Mouse (Mus musculus) gastrocnemius, postnatal 36 days (tissue): ENCODE measurements around the gene 1500015O10Rik. TPM values are rescaled to one million over a fixed set of nuclear protein-coding genes. Genes with fewer than 3 reads are reported as not detected.

Experiments used
- DNase-seq, 2 experiments: peaks; one replicate each; pipeline ENCODE4 v3.0.0; 2022
- intact Hi-C: fragments of 180-260 bp; cut with DNase I; formaldehyde crosslinking; loops from one replicate; pipeline ENCODE4 v1.15.1; 2025
- total RNA-seq, 2 experiments: library from RNA; stranded (reverse); gene quantifications; 2 replicates each; pipeline ENCODE4 v1.2.3; 2021

The 1500015O10Rik gene
- total RNA-seq, 2 experiments from 2014 or later, result 6.4 to 8.4 TPM

- intact Hi-C loops, result no loop called here
- DNase-seq, result no peak
Measured at GRCm38 (mm10) chr1:43769348-43769747, 38.9 kb downstream of the 1500015O10Rik start.

- no peak for DNase-seq
- intact Hi-C loops, result no loop called here
Measured at GRCm38 (mm10) chr1:43770032-43770431, 39.6 kb downstream of the 1500015O10Rik start.

GRCm38 (mm10) chr1:43772694-43773093, 42.3 kb downstream of the 1500015O10Rik start:
- DNase-seq, result no peak
- intact Hi-C loops, result no loop called here

- intact Hi-C loops, result no loop called here
- no peak for DNase-seq
Measured at GRCm38 (mm10) chr1:43774126-43774525, 43.7 kb downstream of the 1500015O10Rik start.

GRCm38 (mm10) chr1:43776106-43776505, 45.7 kb downstream of the 1500015O10Rik start:
- DNase-seq, result peak in 1 of 2 experiments; percentile 5
- intact Hi-C loops, result no loop called here

- DNase-seq, result no peak
- intact Hi-C loops, result no loop called here
Measured at GRCm38 (mm10) chr1:43781195-43781594, 50.8 kb downstream of the 1500015O10Rik start.

GRCm38 (mm10) chr1:43781672-43782071, 51.3 kb downstream of the 1500015O10Rik start:
- no peak for DNase-seq
- intact Hi-C loops, result no loop called here

- intact Hi-C loops, result no loop called here
- DNase-seq, result no peak
Measured at GRCm38 (mm10) chr1:43782680-43783079, 52.3 kb downstream of the 1500015O10Rik start.

- intact Hi-C loops, result no loop called here
- no peak for DNase-seq
Measured at GRCm38 (mm10) chr1:43783186-43783585, 52.8 kb downstream of the 1500015O10Rik start.

- intact Hi-C loops, result no loop called here
- no peak for DNase-seq
Measured at GRCm38 (mm10) chr1:43785316-43785715, 54.9 kb downstream of the 1500015O10Rik start.

- no peak for DNase-seq
- intact Hi-C loops, result no loop called here
Measured at GRCm38 (mm10) chr1:43786711-43787110, 56.3 kb downstream of the 1500015O10Rik start.

GRCm38 (mm10) chr1:43789765-43790164, 59.4 kb downstream of the 1500015O10Rik start:
- DNase-seq, result no peak
- intact Hi-C loops, result no loop called here

Other genes starting within 250 kb of the 1500015O10Rik start
- gene Uxs1, start 97.2 kb downstream of the 1500015O10Rik start, total RNA-seq, result 10 to 100 TPM; 10.2 to 10.4 TPM
- 10 to 100 TPM; 33.9 to 36.2 TPM for gene Tpp2, start 203.0 kb downstream of the 1500015O10Rik start, total RNA-seq